Mouse (Mus musculus) erythroblast, embryonic 14.5 days (primary cell): ENCODE results near the gene Mrpl45.

Source experiments
- GATA1 ChIP-seq: IDR thresholded peaks from 2 replicates; pipeline ENCODE4 v1.6.1; 2012; ENCODE audit warnings: low read length, inconsistent platforms, mixed read lengths
- TAL1 ChIP-seq: IDR thresholded peaks from 3 replicates; pipeline ENCODE4 v1.6.1; 2012; ENCODE audit warnings: low read length, inconsistent platforms, mixed read lengths

DNA sequence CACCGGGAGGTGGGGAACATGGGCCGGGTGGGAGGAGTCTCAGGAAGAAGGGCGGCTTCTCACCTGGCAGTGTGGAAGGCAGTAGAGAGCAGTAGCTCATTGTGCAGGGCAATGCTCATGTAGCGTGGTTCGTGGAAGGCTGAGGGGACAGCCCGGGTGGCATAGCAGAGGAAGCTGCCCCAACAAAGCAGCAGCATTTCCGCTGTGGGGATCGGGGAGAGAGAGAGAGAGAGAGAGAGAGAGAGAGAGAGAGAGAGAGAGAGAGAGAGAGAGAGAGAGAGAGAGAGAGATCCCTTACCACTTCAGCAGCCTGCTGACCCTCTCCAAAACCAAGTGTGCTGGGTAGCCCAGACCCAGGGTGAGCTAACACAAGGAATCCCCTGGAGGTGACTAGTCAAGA, 27.7 kb downstream of the Mrpl45 start:
- TF ChIP-seq GATA1, result no peak
- TF ChIP-seq TAL1, result no peak
